Mouse (Mus musculus): ENCODE results near the gene Pnkd. TPM values are rescaled to one million over a fixed set of nuclear protein-coding genes. Genes with fewer than 3 reads are reported as not detected.

Gene Pnkd
- polyA plus RNA-seq, 1 experiment from 2014 or later, result 34.0 TPM

- ATAC-seq (ENCODE audit: low read depth), result no peak
- H3K9me3 ChIP-seq (replicated peaks; ENCODE audit: control insufficient read depth, low read length), result no peaks in the 10 kb centered on the region
- 72% methylated on average over 5 of the region's 5 CpGs for WGBS (ENCODE audit: insufficient replicate concordance)
- no peak overlapping the region for H3K9ac ChIP-seq (ENCODE audit: low read depth, low read length)
- no peaks in the 10 kb centered on the region for H3K27me3 ChIP-seq (ENCODE audit: control insufficient read depth, insufficient read depth, low read depth, low read length)
- H3K4me3 ChIP-seq (ENCODE audit: low read depth, low read length), result no peak overlapping the region
- no peaks in the 10 kb centered on the region; the same call in 1 of the 2 replicates for H3K36me3 ChIP-seq (ENCODE audit: control insufficient read depth, insufficient read depth)
- no peak overlapping the region; the same call in 1 of the 2 replicates for H3K27ac ChIP-seq (ENCODE audit: low read length)
- H3K4me2 ChIP-seq (ENCODE audit: low read depth, low read length), result no peak overlapping the region
- peaks cover 70% of the 10 kb centered on the region for H3K4me1 ChIP-seq (ENCODE audit: control insufficient read depth, low read depth, low read length)
These were observed 14.3 kb downstream of the Pnkd start for GRCm38 (mm10) chr1:74298996-74299395.

GRCm38 (mm10) chr1:74300347-74301110 lies 15.8 kb downstream of the Pnkd start:
- Histone ChIP-seq H3K9me3 (replicated peaks; ENCODE audit: control insufficient read depth, low read length) (no peaks in the 10 kb centered on the region), H3K27me3 (ENCODE audit: control insufficient read depth, insufficient read depth, low read depth, low read length) (no peaks in the 10 kb centered on the region), H3K36me3 (ENCODE audit: control insufficient read depth, insufficient read depth) (no peaks in the 10 kb centered on the region; the same call in 1 of the 2 replicates), H3K4me1 (ENCODE audit: control insufficient read depth, low read depth, low read length) (peaks cover 67% of the 10 kb centered on the region), H3K4me3 (ENCODE audit: low read depth, low read length) (no peak overlapping the region), H3K27ac (ENCODE audit: low read length) (no peak overlapping the region), H3K9ac (ENCODE audit: low read depth, low read length) (no peak overlapping the region), H3K4me2 (ENCODE audit: low read depth, low read length) (no peak overlapping the region)
- ATAC-seq (ENCODE audit: low read depth), result no peak
- 57% methylated on average over 6 of the region's 6 CpGs for WGBS (ENCODE audit: insufficient replicate concordance)

GRCm38 (mm10) chr1:74302229-74302628 lies 17.5 kb downstream of the Pnkd start:
- Histone ChIP-seq H3K4me3 (ENCODE audit: low read depth, low read length) (no peak overlapping the region), H3K9me3 (replicated peaks; ENCODE audit: control insufficient read depth, low read length) (no peaks in the 10 kb centered on the region)

GRCm38 (mm10) chr1:74302835-74303234 lies 18.1 kb downstream of the Pnkd start:
- Histone ChIP-seq H3K9me3 (replicated peaks; ENCODE audit: control insufficient read depth, low read length) (no peaks in the 10 kb centered on the region), H3K9ac (ENCODE audit: low read depth, low read length) (no peak overlapping the region; the same call in 1 of the 2 replicates), H3K4me1 (ENCODE audit: control insufficient read depth, low read depth, low read length) (peaks cover 52% of the 10 kb centered on the region), H3K4me3 (ENCODE audit: low read depth, low read length) (peak overlapping the region; percentile 86), H3K4me2 (ENCODE audit: low read depth, low read length) (peak overlapping the region; percentile 92), H3K27me3 (ENCODE audit: control insufficient read depth, insufficient read depth, low read depth, low read length) (no peaks in the 10 kb centered on the region), H3K36me3 (ENCODE audit: control insufficient read depth, insufficient read depth) (no peaks in the 10 kb centered on the region; the same call in 1 of the 2 replicates), H3K27ac (ENCODE audit: low read length) (peak overlapping the region; percentile 21; the same call in 1 of the 2 replicates)
- ATAC-seq (ENCODE audit: low read depth), result no peak
- 67% methylated on average over 2 of the region's 2 CpGs for WGBS (ENCODE audit: insufficient replicate concordance)

More at GRCm38 (mm10) chr1:74302229-74302628, 17.5 kb downstream of the Pnkd start:
- no peak overlapping the region for H3K4me2 ChIP-seq (ENCODE audit: low read depth, low read length)
- no peak for ATAC-seq (ENCODE audit: low read depth)
- H3K9ac ChIP-seq (ENCODE audit: low read depth, low read length), result no peak overlapping the region
- H3K27ac ChIP-seq (ENCODE audit: low read length), result no peak overlapping the region
- H3K36me3 ChIP-seq (ENCODE audit: control insufficient read depth, insufficient read depth), result no peaks in the 10 kb centered on the region; the same call in 1 of the 2 replicates
- 86% methylated on average over 7 of the region's 7 CpGs for WGBS (ENCODE audit: insufficient replicate concordance)
- peaks cover 51% of the 10 kb centered on the region for H3K4me1 ChIP-seq (ENCODE audit: control insufficient read depth, low read depth, low read length)
- no peaks in the 10 kb centered on the region for H3K27me3 ChIP-seq (ENCODE audit: control insufficient read depth, insufficient read depth, low read depth, low read length)

GRCm38 (mm10) chr1:74303509-74304338 lies 19.0 kb downstream of the Pnkd start:
- Histone ChIP-seq H3K9ac (ENCODE audit: low read depth, low read length) (peak overlapping the region; percentile 89), H3K4me1 (ENCODE audit: control insufficient read depth, low read depth, low read length) (peaks cover 54% of the 10 kb centered on the region), H3K4me2 (ENCODE audit: low read depth, low read length) (peak overlapping the region; percentile 92), H3K27ac (ENCODE audit: low read length) (peak overlapping the region; percentile 77), H3K36me3 (ENCODE audit: control insufficient read depth, insufficient read depth) (no peaks in the 10 kb centered on the region; the same call in 1 of the 2 replicates), H3K4me3 (ENCODE audit: low read depth, low read length) (peak overlapping the region; percentile 86), H3K9me3 (replicated peaks; ENCODE audit: control insufficient read depth, low read length) (no peaks in the 10 kb centered on the region), H3K27me3 (ENCODE audit: control insufficient read depth, insufficient read depth, low read depth, low read length) (no peaks in the 10 kb centered on the region)
- under 1% methylated on average over 56 of the region's 56 CpGs for WGBS (ENCODE audit: insufficient replicate concordance)
- ATAC-seq (ENCODE audit: low read depth), result peak; percentile 91

- no peaks in the 10 kb centered on the region for H3K9me3 ChIP-seq (replicated peaks; ENCODE audit: control insufficient read depth, low read length)
- no peaks in the 10 kb centered on the region for H3K27me3 ChIP-seq (ENCODE audit: control insufficient read depth, insufficient read depth, low read depth, low read length)
- peak overlapping the region; percentile 77 for H3K27ac ChIP-seq (ENCODE audit: low read length)
- H3K4me2 ChIP-seq (ENCODE audit: low read depth, low read length), result peak overlapping the region; percentile 92
- 5% methylated on average over 12 of the region's 12 CpGs for WGBS (ENCODE audit: insufficient replicate concordance)
- peak overlapping the region; percentile 86 for H3K4me3 ChIP-seq (ENCODE audit: low read depth, low read length)
- peak overlapping the region; percentile 89 for H3K9ac ChIP-seq (ENCODE audit: low read depth, low read length)
- peak; percentile 5 for ATAC-seq (ENCODE audit: low read depth)
- peaks cover 48% of the 10 kb centered on the region for H3K4me1 ChIP-seq (ENCODE audit: control insufficient read depth, low read depth, low read length)
- no peaks in the 10 kb centered on the region for H3K36me3 ChIP-seq (ENCODE audit: control insufficient read depth, insufficient read depth)
These were observed 19.6 kb downstream of the Pnkd start for GRCm38 (mm10) chr1:74304339-74304790.

- Histone ChIP-seq H3K9ac (ENCODE audit: low read depth, low read length) (no peak overlapping the region), H3K9me3 (replicated peaks; ENCODE audit: control insufficient read depth, low read length) (no peaks in the 10 kb centered on the region), H3K4me1 (ENCODE audit: control insufficient read depth, low read depth, low read length) (peaks cover 43% of the 10 kb centered on the region), H3K4me2 (ENCODE audit: low read depth, low read length) (no peak overlapping the region), H3K36me3 (ENCODE audit: control insufficient read depth, insufficient read depth) (no peaks in the 10 kb centered on the region), H3K27ac (ENCODE audit: low read length) (no peak overlapping the region), H3K27me3 (ENCODE audit: control insufficient read depth, insufficient read depth, low read depth, low read length) (no peaks in the 10 kb centered on the region), H3K4me3 (ENCODE audit: low read depth, low read length) (no peak overlapping the region)
- ATAC-seq (ENCODE audit: low read depth), result no peak
- 78% methylated on average over 4 of the region's 4 CpGs for WGBS (ENCODE audit: insufficient replicate concordance)
These were observed 20.2 kb downstream of the Pnkd start for GRCm38 (mm10) chr1:74304946-74305345.

- peak within 1 kb of the TSS; percentile 86 for H3K4me3 ChIP-seq (ENCODE audit: low read depth, low read length)
- H3K9me3 ChIP-seq (replicated peaks; ENCODE audit: control insufficient read depth, low read length), result no peaks in the 10 kb centered on the region
- H3K27me3 ChIP-seq (ENCODE audit: control insufficient read depth, insufficient read depth, low read depth, low read length), result no peaks in the 10 kb centered on the region
- no peak within 1 kb of the TSS for H3K9ac ChIP-seq (ENCODE audit: low read depth, low read length)
- H3K4me1 ChIP-seq (ENCODE audit: control insufficient read depth, low read depth, low read length), result peaks cover 40% of the 10 kb centered on the region
- no peak for ATAC-seq (ENCODE audit: low read depth)
- WGBS (ENCODE audit: insufficient replicate concordance), result 86% methylated on average over 2 of the region's 2 CpGs
- no peaks in the 10 kb centered on the region for H3K36me3 ChIP-seq (ENCODE audit: control insufficient read depth, insufficient read depth)
- H3K27ac ChIP-seq (ENCODE audit: low read length), result no peak within 1 kb of the TSS; the same call in 1 of the 2 replicates
- peak within 1 kb of the TSS; percentile 92 for H3K4me2 ChIP-seq (ENCODE audit: low read depth, low read length)
These were observed 20.8 kb downstream of the Pnkd start, which contains the start of gene Tmbim1 for GRCm38 (mm10) chr1:74305522-74305921. Tmbim1 (minus strand) TSS chr1:74305622.

Measured in liver, embryonic 16.5 days (tissue).